Mouse (Mus musculus) liver, embryonic 14.5 days (tissue): ENCODE data around the gene Slco2a1.

ENCODE experiments used
- CTCF ChIP-seq: IDR thresholded peaks from 2 replicates; pipeline ENCODE4 v1.5.1; 2016; ENCODE audit warnings: antibody characterized with exemption, low read depth, control low read depth
- EP300 ChIP-seq: IDR thresholded peaks from 2 replicates; pipeline ENCODE4 v1.6.1; 2016; ENCODE audit warnings: antibody characterized with exemption, low read depth

- TF ChIP-seq CTCF (no peak), EP300 (no peak)
Measured at GRCm38 (mm10) chr9:103027150-103027889, 38.8 kb downstream of the Slco2a1 start.
